Mouse (Mus musculus) heart, embryonic 11.5 days (tissue): ENCODE measurements around the gene Tm2d1. TPM values are rescaled to one million over a fixed set of nuclear protein-coding genes. Genes with fewer than 3 reads are reported as not detected.
A peak's percentile ranks its signal among the peaks of the same experiment; 100 is the strongest.
"Not testable (repeated sequence)": the region's sequence is repeated elsewhere in the genome, so short reads cannot be mapped to it uniquely, and the experiment has no call there.

ENCODE experiments used
- ATAC-seq: fragments of 200-750 bp; cut with Nextera tagmentation; replicated peaks from 2 replicates; pipeline ENCODE4 v1.8.0; 2017; ENCODE audit warnings: moderate library complexity; ENCODE audit not compliant: insufficient number of reproducible peaks, low FRiP score, low TSS enrichment
- H3K27ac ChIP-seq: fragments of 300-500 bp; sonication (generic); 2 replicates; pipeline ENCODE4 v1.5.1; 2014; ENCODE audit warnings: mild to moderate bottlenecking, low read depth, low read length
- H3K27me3 ChIP-seq: fragments of 300-500 bp; sonication (generic); 2 replicates; pipeline ENCODE4 v1.6.1; 2014; ENCODE audit warnings: mild to moderate bottlenecking, low read length, mixed read lengths; ENCODE audit not compliant: control insufficient read depth, insufficient read depth
- H3K36me3 ChIP-seq: fragments of 300-500 bp; sonication (generic); 2 replicates; pipeline ENCODE4 v1.6.1; 2014; ENCODE audit warnings: mild to moderate bottlenecking, low read length, moderate library complexity, mixed read lengths; ENCODE audit not compliant: control insufficient read depth, insufficient read depth
- H3K4me1 ChIP-seq: fragments of 300-500 bp; sonication (generic); 2 replicates; pipeline ENCODE4 v1.6.1; 2014; ENCODE audit warnings: low read length; ENCODE audit not compliant: control insufficient read depth, insufficient read depth
- H3K4me2 ChIP-seq: fragments of 300-500 bp; sonication (generic); 2 replicates; pipeline ENCODE4 v1.6.1; 2014; ENCODE audit warnings: mild to moderate bottlenecking, moderate library complexity
- H3K4me3 ChIP-seq: fragments of 300-500 bp; sonication (generic); 2 replicates; pipeline ENCODE4 v1.5.1; 2014; ENCODE audit warnings: low read depth, low read length
- H3K9ac ChIP-seq: fragments of 300-500 bp; sonication (generic); 2 replicates; pipeline ENCODE4 v1.6.1; 2014; ENCODE audit warnings: mild to moderate bottlenecking, low read depth, low read length, moderate library complexity
- H3K9me3 ChIP-seq: fragments of 300-500 bp; sonication (generic); replicated peaks from 2 replicates; pipeline ENCODE4 v1.6.1; 2016; ENCODE audit warnings: low read length; ENCODE audit not compliant: control insufficient read depth
- WGBS: fragments of 180-500 bp; shearing (Covaris S2); extraction: QIAGEN DNeasy Blood & Tissue Kit; methylation state at CpG from one replicate; pipeline ENCODE4 v1.1.7; 2014; ENCODE audit not compliant: insufficient replicate concordance; 5-methylcytosine and 5-hydroxymethylcytosine counted together
- polyA plus RNA-seq: library from polyadenylated mRNA; unstranded; fragments of >200 nt; fragmentation: Nextera tagmentation; extraction: Ambion mirVana; gene quantifications from 2 replicates; pipeline ENCODE4 v1.2.1, GENCODE M21; 2014

The Tm2d1 gene
- polyA plus RNA-seq = 98.2 and 105 TPM in 2 replicates

DNA sequence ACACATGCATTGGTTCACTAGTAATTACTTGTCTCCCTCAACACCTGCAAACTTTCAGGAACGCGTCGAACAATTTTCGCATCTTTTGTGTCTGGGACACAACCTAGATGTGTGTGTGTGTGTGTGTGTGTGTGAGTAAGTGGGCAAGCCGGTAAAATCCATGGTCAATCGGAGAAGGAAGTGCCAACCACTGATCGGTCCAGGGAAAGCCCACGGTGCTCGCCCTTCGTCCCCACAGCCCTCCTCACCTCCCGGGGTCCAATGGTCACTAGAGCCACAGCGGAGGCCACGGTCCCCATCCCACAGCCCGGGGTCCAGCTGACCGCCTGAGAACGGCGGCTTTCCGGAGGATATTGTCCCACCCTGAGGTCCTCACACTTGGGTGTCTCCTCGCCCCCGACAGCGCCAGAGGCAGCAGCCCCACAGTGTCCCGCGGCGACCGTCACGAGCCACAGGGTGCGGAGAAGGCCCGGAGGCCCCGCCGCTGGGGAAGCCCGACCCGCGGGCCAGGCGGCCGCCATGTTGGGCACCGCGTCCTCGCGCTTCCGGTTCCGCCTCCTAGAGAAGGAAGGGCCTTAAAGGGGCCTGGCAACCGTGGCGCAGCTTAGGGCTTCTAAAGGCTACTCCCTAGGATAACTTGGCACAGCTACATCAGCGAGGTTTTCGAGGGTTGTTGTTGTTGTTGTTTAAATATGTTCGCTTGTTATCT, at the start of gene Tm2d1:
TSS of gene Tm2d1 (minus strand) at position 591 of the 709 bp plus-strand sequence.
- peak; percentile 86 for ATAC-seq
- H3K36me3 ChIP-seq = peaks cover 2% of the 10 kb centered on the region; the same call in 1 of the 2 replicates
- H3K27me3 ChIP-seq = no peaks in the 10 kb centered on the region
- H3K9ac ChIP-seq = peak within 1 kb of the TSS; percentile 92
- peak within 1 kb of the TSS; percentile 69 for H3K4me2 ChIP-seq
- H3K4me3 ChIP-seq = peak within 1 kb of the TSS; percentile 76
- no peaks in the 10 kb centered on the region for H3K9me3 ChIP-seq
- peaks cover 5% of the 10 kb centered on the region; the same call in 1 of the 2 replicates for H3K4me1 ChIP-seq
- peak within 1 kb of the TSS; percentile 60 for H3K27ac ChIP-seq
- WGBS = under 1% methylated on average over 46 of the region's 46 CpGs

DNA sequence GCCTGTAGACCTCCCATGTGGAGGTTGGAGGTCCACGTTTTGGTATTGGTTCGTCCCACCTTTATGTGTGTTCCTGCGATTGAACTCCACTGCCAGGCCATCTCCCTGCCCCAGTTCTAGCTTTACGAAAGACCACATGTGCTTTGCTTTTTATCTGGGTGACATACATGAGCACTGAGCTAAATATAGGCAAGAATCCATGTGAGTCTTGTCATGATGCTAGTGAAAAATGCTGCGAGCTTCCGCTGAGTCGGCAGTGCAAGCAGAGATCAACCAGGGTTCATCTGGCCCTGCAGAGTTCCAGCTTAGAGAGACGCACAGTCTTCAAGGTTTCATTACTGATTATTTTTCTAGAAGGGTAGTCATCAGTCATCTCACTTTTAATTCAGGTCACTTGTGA, 45.3 kb upstream of the Tm2d1 start:
- Histone ChIP-seq H3K36me3 (no peaks in the 10 kb centered on the region), H3K27me3 (no peaks in the 10 kb centered on the region), H3K9ac (no peak overlapping the region), H3K27ac (0 out of 2 replicates have a peak overlapping the region, but pooled peaks have one; percentile 32), H3K4me3 (no peak overlapping the region), H3K4me2 (no peak overlapping the region), H3K9me3 (no peaks in the 10 kb centered on the region), H3K4me1 (peaks cover 5% of the 10 kb centered on the region; the same call in 1 of the 2 replicates)
- 52% methylated on average over 8 of the region's 8 CpGs for WGBS
- no peak for ATAC-seq

DNA sequence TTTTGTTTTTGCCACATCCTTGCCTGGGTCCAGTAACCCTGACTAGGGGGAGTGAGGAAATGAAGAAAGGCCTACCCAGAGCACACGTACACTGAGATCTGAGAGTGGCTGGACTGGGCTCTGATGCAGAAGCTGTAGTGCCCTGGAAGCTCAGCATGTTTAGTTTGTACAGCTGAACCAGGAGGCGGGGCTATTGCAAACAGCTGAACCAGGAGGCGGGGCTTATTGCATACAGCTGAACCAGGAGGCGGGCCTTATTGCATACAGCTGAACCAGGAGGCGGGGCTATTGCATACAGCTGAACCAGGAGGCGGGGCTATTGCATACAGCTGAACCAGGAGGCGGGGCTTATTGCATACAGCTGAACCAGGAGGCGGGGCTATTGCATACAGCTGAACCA, 32.0 kb upstream of the Tm2d1 start:
- not testable (repeated sequence) for H3K4me3 ChIP-seq, H3K36me3 ChIP-seq, H3K27me3 ChIP-seq, H3K4me2 ChIP-seq, H3K9ac ChIP-seq, H3K27ac ChIP-seq, H3K4me1 ChIP-seq, ATAC-seq, H3K9me3 ChIP-seq
- WGBS = 90% methylated on average over 8 of the region's 8 CpGs

DNA sequence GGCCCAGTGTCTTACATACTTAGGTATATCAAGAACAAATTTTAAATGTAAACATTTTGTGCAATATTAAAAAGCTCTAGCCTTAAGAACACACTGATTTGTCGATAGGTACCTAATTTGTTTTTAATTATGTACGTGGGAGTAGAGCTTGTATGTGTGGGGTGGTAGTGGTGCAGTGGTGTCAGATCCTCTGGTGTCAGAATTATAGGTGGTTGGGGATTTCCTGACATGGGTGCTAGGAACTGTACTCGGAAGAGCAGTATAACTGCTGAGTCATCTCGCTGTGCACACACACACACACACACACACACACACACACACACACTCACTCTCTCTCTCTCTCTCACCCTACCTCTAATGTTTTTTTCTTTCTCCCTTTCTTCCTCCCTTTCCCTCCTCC, 25.3 kb upstream of the Tm2d1 start:
- Histone ChIP-seq H3K27ac (no peak overlapping the region), H3K4me1 (no peaks in the 10 kb centered on the region), H3K9ac (no peak overlapping the region), H3K27me3 (no peaks in the 10 kb centered on the region), H3K9me3 (no peaks in the 10 kb centered on the region), H3K4me3 (no peak overlapping the region), H3K36me3 (no peaks in the 10 kb centered on the region; the same call in 1 of the 2 replicates), H3K4me2 (no peak overlapping the region)
- no peak for ATAC-seq
- 81% methylated on average over 4 of the region's 4 CpGs for WGBS

DNA sequence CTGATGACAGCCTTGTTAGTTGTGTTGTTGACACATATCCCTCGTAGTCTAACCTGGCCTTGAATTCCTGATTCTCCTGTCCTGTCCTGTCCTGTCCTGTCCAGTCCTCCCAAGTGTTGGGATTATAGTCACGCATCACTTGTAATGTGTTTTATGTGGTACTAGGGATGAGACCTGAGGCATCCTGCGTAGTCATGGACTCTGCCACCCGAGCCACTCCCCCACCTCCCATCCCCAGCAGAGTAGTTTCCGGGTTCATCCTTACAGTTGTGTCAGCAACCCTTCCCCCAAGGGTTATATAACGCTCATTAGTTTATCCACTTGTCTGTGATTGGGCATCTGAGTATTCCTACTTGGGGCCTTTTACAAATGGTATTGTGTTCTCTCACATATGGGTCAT, 21.3 kb upstream of the Tm2d1 start:
- Histone ChIP-seq H3K4me2 (no peak overlapping the region), H3K36me3 (no peaks in the 10 kb centered on the region), H3K9ac (no peak overlapping the region), H3K4me1 (peaks cover 6% of the 10 kb centered on the region; the same call in 1 of the 2 replicates), H3K9me3 (no peaks in the 10 kb centered on the region), H3K27ac (no peak overlapping the region), H3K27me3 (no peaks in the 10 kb centered on the region), H3K4me3 (no peak overlapping the region)
- ATAC-seq = no peak
- 82% methylated on average over 6 of the region's 6 CpGs for WGBS

DNA sequence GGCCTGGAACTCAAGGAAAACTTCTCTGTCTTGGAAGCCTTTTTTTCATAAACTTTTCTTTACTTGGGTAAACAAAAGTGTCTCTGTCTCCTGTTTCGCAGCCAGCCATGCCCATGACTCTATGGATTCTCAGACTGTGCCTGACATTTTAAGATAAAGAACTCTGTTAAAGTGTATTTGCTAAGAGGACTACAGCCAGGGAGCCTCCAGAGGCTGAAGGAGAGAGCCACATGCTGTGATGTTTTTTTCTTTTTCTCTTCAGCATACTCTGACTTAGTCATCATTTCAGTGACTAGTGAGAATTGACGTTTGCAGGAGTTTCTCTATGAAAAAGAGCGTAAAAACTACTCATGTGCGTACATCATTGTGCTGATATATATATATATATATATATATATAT, 20.4 kb upstream of the Tm2d1 start:
- WGBS = 64% methylated on average over 4 of the region's 4 CpGs

DNA sequence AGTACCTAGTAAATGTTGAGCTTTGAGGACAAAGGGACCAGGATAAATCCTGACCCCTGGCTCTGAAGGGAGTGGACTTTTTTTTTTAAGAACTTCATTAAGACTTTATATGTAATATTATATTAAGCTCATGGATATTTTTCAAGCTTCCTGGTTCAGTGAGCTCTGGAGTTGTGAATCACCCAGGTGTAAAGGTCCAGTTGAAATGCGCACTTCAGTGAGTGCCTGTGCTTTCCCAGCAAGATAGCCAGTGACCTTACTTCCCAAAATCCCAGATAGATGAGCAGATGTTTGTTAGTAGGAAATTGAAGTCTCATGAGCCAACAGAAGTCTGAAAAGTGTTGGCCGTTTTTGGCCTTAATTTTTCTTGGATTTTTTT, 18.5 kb upstream of the Tm2d1 start:
- no peak for ATAC-seq
- Histone ChIP-seq H3K4me2 (no peak overlapping the region), H3K4me1 (peaks cover 6% of the 10 kb centered on the region; the same call in 1 of the 2 replicates), H3K27ac (no peak overlapping the region), H3K36me3 (no peaks in the 10 kb centered on the region), H3K9me3 (no peaks in the 10 kb centered on the region), H3K27me3 (no peaks in the 10 kb centered on the region), H3K4me3 (no peak overlapping the region), H3K9ac (no peak overlapping the region)
- WGBS = 61% methylated on average over 2 of the region's 2 CpGs

More for the DNA sequence above, 20.4 kb upstream of the Tm2d1 start:
- Histone ChIP-seq H3K36me3 (no peaks in the 10 kb centered on the region), H3K4me3 (no peak overlapping the region), H3K4me2 (no peak overlapping the region), H3K27me3 (no peaks in the 10 kb centered on the region), H3K9ac (no peak overlapping the region), H3K9me3 (no peaks in the 10 kb centered on the region), H3K4me1 (peaks cover 6% of the 10 kb centered on the region; the same call in 1 of the 2 replicates), H3K27ac (no peak overlapping the region)
- no peak for ATAC-seq

DNA sequence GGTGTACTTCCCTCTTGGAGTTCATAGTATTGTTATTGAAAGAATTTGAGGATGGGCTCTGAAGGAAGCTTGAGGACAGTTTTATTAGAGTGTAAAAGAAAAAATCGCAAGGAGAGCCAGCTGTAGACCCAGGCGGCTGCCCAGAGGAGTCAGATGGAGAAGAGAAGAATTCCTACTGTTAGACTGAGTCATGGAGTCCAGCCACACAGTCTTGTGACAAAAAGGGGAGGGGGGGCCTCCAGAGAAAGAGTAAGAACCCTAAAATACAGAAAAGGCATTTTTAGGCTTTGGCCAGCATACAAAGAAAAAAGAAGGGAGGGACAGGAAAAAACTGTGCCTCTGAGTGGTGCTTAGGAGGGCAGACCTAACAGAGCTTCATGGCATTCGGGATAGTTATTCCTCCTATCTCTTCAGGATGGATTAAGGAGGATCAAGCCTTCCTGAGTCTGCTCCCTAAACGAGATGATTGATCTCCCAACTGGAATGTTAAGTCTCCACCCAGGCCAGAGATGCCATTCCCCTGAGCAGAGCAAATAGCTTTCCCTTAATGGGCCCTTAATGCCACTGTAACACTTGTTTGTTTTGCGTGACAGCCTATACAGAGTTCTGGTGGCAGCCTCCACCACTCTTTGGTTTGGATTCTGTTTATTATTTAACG, 17.9 kb upstream of the Tm2d1 start:
- Histone ChIP-seq H3K4me2 (no peak overlapping the region), H3K27ac (peak overlapping the region; percentile 74), H3K4me3 (no peak overlapping the region), H3K36me3 (no peaks in the 10 kb centered on the region), H3K9ac (no peak overlapping the region), H3K9me3 (no peaks in the 10 kb centered on the region), H3K27me3 (no peaks in the 10 kb centered on the region), H3K4me1 (peaks cover 6% of the 10 kb centered on the region; the same call in 1 of the 2 replicates)
- WGBS = 21% methylated on average over 6 of the region's 6 CpGs
- 0 out of 2 replicates have a peak, but pooled peaks have one; percentile 42 for ATAC-seq
